Mouse (Mus musculus): ENCODE measurements around the gene Mzt1.
"Not testable (repeated sequence)": the region's sequence is repeated elsewhere in the genome, so short reads cannot be mapped to it uniquely, and the experiment has no call there.

- TF ChIP-seq CTCF (IDR thresholded peaks at IDR 0.05; ENCODE audit: extremely low read depth, insufficient read length, insufficient replicate concordance, low read depth, low read length); POLR2A (IDR thresholded peaks at IDR 0.05; ENCODE audit: low read depth, low read length): not testable (repeated sequence)
Measured at GRCm38 (mm10) chr14:99039308-99039707, 6.6 kb downstream of the Mzt1 start.

Data from small intestine, adult 2 months (tissue).